Mouse (Mus musculus) embryonic facial prominence, embryonic 15.5 days (tissue): Measurements from ENCODE around the gene Fam53b. TPM values are rescaled to one million over a fixed set of nuclear protein-coding genes. Genes with fewer than 3 reads are reported as not detected.
A peak's percentile ranks its signal among the peaks of the same experiment; 100 is the strongest.

Experiments used
- ATAC-seq: fragments of 200-750 bp; cut with Nextera tagmentation; 2 replicates; pipeline ENCODE4 v1.8.0; 2017; ENCODE audit warnings: low read depth, moderate TSS enrichment; ENCODE audit not compliant: insufficient number of reproducible peaks, low FRiP score, low TSS enrichment
- H3K27ac ChIP-seq: fragments of 300-500 bp; sonication (generic); replicated peaks from 2 replicates; pipeline ENCODE4 v1.5.1; 2015; ENCODE audit warnings: mild to moderate bottlenecking, inconsistent platforms
- H3K27me3 ChIP-seq: fragments of 300-500 bp; sonication (generic); 2 replicates; pipeline ENCODE4 v1.6.1; 2015; ENCODE audit warnings: inconsistent platforms
- H3K36me3 ChIP-seq: fragments of 300-500 bp; sonication (generic); 2 replicates; pipeline ENCODE4 v1.6.1; 2015; ENCODE audit warnings: mild to moderate bottlenecking, inconsistent platforms
- H3K4me1 ChIP-seq: fragments of 300-500 bp; sonication (generic); 2 replicates; pipeline ENCODE4 v1.6.1; 2015; ENCODE audit warnings: inconsistent platforms
- H3K4me2 ChIP-seq: fragments of 300-500 bp; sonication (generic); replicated peaks from 2 replicates; pipeline ENCODE4 v1.6.1; 2015; ENCODE audit warnings: mild to moderate bottlenecking, inconsistent platforms
- H3K4me3 ChIP-seq: fragments of 300-500 bp; sonication (generic); replicated peaks from 2 replicates; pipeline ENCODE4 v1.5.1; 2015; ENCODE audit warnings: mild to moderate bottlenecking, inconsistent platforms
- H3K9ac ChIP-seq: fragments of 300-500 bp; sonication (generic); 2 replicates; pipeline ENCODE4 v1.6.1; 2015; ENCODE audit warnings: inconsistent platforms
- H3K9me3 ChIP-seq: fragments of 300-500 bp; sonication (generic); replicated peaks from 2 replicates; pipeline ENCODE4 v1.6.1; 2016; ENCODE audit warnings: inconsistent platforms
- WGBS: fragments of 180-500 bp; shearing (Covaris S2); methylation state at CpG from one replicate; pipeline ENCODE4 v1.1.7; 2015; 5-methylcytosine and 5-hydroxymethylcytosine counted together
- polyA plus RNA-seq: library from polyadenylated mRNA; unstranded; fragments of >200 nt; fragmentation: Nextera tagmentation; extraction: Ambion mirVana; gene quantifications from 2 replicates; pipeline ENCODE4 v1.2.1, GENCODE M21; 2015

Fam53b gene
- polyA plus RNA-seq, 1 experiment from 2014 or later: 22.5 TPM

GRCm38 (mm10) chr7:132731558-132731957 is 82.1 kb downstream of the Fam53b start:
- no peak overlapping the region for H3K4me3 ChIP-seq
- H3K9ac ChIP-seq: no peak overlapping the region
- 0 out of 2 replicates have a peak overlapping the region, but pooled peaks have one; percentile 8 for H3K27ac ChIP-seq
- ATAC-seq: no peak
- no peaks in the 10 kb centered on the region for H3K9me3 ChIP-seq
- no peak overlapping the region for H3K4me2 ChIP-seq
- peaks cover 5% of the 10 kb centered on the region; the same call in 1 of the 2 replicates for H3K36me3 ChIP-seq
- no peaks in the 10 kb centered on the region for H3K27me3 ChIP-seq
- 68% methylated on average over 6 of the region's 6 CpGs for WGBS
- H3K4me1 ChIP-seq: peaks cover 45% of the 10 kb centered on the region

GRCm38 (mm10) chr7:132730510-132730909 is 83.2 kb downstream of the Fam53b start:
- H3K36me3 ChIP-seq: peaks cover 5% of the 10 kb centered on the region; the same call in 1 of the 2 replicates
- H3K4me2 ChIP-seq: no peak overlapping the region
- no peak overlapping the region for H3K4me3 ChIP-seq
- H3K9ac ChIP-seq: no peak overlapping the region
- peaks cover 41% of the 10 kb centered on the region for H3K4me1 ChIP-seq
- no peaks in the 10 kb centered on the region for H3K27me3 ChIP-seq
- WGBS: 82% methylated on average over 7 of the region's 7 CpGs
- H3K9me3 ChIP-seq: no peaks in the 10 kb centered on the region
- no peak for ATAC-seq
- H3K27ac ChIP-seq: no peak overlapping the region

- Histone ChIP-seq H3K4me1 (peaks cover 43% of the 10 kb centered on the region), H3K27ac (no peak overlapping the region), H3K9me3 (no peaks in the 10 kb centered on the region), H3K9ac (no peak overlapping the region), H3K4me3 (no peak overlapping the region), H3K4me2 (no peak overlapping the region), H3K36me3 (peaks cover 5% of the 10 kb centered on the region; the same call in 1 of the 2 replicates), H3K27me3 (no peaks in the 10 kb centered on the region)
- ATAC-seq: no peak
- WGBS: 82% methylated on average over 4 of the region's 4 CpGs
These were observed 84.4 kb downstream of the Fam53b start for GRCm38 (mm10) chr7:132729093-132729831.

DNA sequence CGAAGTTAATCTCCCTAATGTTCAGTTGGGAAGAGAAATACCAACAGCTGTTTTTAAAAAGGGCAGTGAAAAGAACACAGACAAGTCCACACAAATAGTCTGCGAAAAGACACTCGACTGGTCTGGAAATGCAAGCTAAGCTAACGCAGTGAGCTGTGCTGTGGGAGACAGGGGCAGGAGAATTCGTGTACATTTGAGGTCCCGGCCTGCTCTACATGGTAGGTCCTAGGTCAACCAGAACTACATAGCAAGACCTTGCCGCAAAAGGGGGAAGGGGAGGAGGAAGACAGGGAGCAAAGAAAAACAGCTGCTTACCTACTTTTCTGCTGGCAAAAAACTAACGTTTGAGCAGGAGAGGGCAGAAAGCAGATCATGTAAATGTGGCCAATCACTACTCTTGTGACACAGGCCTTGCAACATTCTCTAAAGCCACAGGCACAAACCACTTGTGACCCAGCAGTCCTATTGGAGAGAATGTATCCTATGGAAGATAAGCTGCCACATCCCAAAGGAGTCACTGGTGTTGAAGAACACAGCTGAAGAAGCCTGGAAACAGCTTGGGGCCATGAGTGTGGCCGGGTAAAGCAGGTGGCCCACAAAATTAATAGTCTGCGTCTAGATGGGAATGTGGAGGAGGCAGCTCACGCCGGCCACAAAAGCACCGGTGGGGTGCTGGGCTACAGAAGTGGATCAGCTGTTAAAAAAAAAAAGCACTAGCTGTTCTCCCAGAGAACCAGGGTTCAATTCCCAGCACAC is 87.4 kb downstream of the Fam53b start:
- 41% methylated on average over 13 of the region's 13 CpGs for WGBS
- Histone ChIP-seq H3K9me3 (no peaks in the 10 kb centered on the region), H3K4me3 (no peak overlapping the region), H3K4me1 (peaks cover 47% of the 10 kb centered on the region), H3K36me3 (peaks cover 5% of the 10 kb centered on the region; the same call in 1 of the 2 replicates), H3K4me2 (no peak overlapping the region), H3K27me3 (no peaks in the 10 kb centered on the region), H3K9ac (no peak overlapping the region), H3K27ac (peak overlapping the region; percentile 77)
- ATAC-seq: no peak

GRCm38 (mm10) chr7:132724501-132725062 is 89.1 kb downstream of the Fam53b start:
- peak overlapping the region; percentile 29; the same call in 1 of the 2 replicates for H3K27ac ChIP-seq
- ATAC-seq: no peak
- no peaks in the 10 kb centered on the region for H3K9me3 ChIP-seq
- peaks cover 47% of the 10 kb centered on the region for H3K4me1 ChIP-seq
- 80% methylated on average over 5 of the region's 5 CpGs for WGBS
- H3K4me3 ChIP-seq: no peak overlapping the region
- H3K36me3 ChIP-seq: peaks cover under 1% of the 10 kb centered on the region; the same call in 1 of the 2 replicates
- no peaks in the 10 kb centered on the region for H3K27me3 ChIP-seq
- no peak overlapping the region for H3K4me2 ChIP-seq
- no peak overlapping the region for H3K9ac ChIP-seq

DNA sequence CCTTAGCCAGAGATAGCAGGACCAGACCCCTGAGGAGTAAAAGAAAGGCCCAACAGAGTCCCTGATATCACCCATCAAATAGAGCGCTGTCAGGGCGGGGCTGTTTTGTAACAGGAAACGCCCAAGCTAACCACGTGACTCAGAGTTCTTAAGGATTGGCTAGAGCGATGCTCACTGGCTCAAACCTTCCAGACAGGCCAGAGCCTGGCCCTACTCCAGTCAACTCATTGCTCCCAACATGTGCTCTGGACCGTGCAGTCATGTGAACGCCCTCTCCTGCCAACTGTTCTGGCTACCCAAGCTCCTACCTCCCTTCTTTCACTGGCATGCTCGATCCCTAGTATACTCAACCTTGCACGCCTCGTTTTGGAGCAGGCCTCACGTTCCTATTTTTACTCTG is 89.8 kb downstream of the Fam53b start:
- peaks cover 49% of the 10 kb centered on the region for H3K4me1 ChIP-seq
- no peak overlapping the region for H3K4me2 ChIP-seq
- H3K9me3 ChIP-seq: no peaks in the 10 kb centered on the region
- ATAC-seq: peak; percentile 66
- no peak overlapping the region for H3K27ac ChIP-seq
- WGBS: 67% methylated on average over 11 of the region's 11 CpGs
- no peaks in the 10 kb centered on the region for H3K36me3 ChIP-seq
- no peak overlapping the region for H3K9ac ChIP-seq
- H3K27me3 ChIP-seq: no peaks in the 10 kb centered on the region
- no peak overlapping the region for H3K4me3 ChIP-seq

- Histone ChIP-seq H3K27me3 (no peaks in the 10 kb centered on the region), H3K4me1 (peaks cover 54% of the 10 kb centered on the region), H3K4me2 (no peak overlapping the region), H3K4me3 (no peak overlapping the region), H3K36me3 (no peaks in the 10 kb centered on the region), H3K9ac (no peak overlapping the region), H3K9me3 (no peaks in the 10 kb centered on the region), H3K27ac (no peak overlapping the region)
- ATAC-seq: no peak
- 92% methylated on average over 12 of the region's 12 CpGs for WGBS
These were observed 91.0 kb downstream of the Fam53b start for GRCm38 (mm10) chr7:132722401-132723370.

DNA sequence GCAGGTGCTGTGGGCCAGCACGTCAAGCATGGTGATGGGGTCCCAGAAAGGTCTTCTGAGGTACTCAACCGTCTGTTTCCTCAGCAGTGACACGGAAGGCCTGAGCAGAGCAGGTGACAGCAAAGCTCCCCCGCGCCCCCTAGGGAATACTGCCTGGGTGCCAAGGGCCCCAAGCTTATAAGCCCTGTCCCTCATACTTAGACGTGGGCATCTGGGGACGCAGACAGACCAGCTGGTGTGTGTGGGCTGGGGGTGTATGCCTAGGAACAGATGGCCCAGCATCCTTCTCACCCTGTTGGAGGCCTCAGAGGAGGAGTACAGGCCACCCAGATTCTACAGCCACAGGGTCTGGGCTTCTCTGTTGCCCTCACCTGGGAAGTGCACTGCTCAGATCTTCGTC is 93.1 kb downstream of the Fam53b start:
- H3K4me1 ChIP-seq: peaks cover 46% of the 10 kb centered on the region
- H3K27me3 ChIP-seq: no peaks in the 10 kb centered on the region
- no peaks in the 10 kb centered on the region for H3K36me3 ChIP-seq
- H3K4me3 ChIP-seq: no peak overlapping the region
- H3K9ac ChIP-seq: no peak overlapping the region
- H3K27ac ChIP-seq: no peak overlapping the region
- WGBS: 77% methylated on average over 8 of the region's 8 CpGs
- ATAC-seq: no peak
- no peak overlapping the region for H3K4me2 ChIP-seq
- H3K9me3 ChIP-seq: no peaks in the 10 kb centered on the region

DNA sequence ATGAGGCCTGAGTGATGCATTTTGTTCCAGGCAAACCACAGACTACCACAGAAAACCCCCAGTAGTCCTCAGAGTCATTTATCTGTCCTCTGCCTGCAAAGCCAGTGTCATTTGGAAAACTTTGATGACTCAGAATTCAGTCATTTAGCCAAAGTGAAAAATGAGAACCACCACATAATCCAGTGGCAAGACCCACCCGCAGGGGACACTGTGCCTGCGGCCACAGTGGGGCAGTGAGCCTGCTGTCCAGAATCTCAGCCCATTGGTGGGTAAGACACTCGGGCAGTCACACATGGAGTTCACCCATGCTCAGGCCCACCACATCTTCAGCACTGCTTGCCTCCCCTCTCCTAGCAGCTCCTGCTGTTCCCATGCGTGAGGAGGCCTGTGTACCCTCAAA is 94.1 kb downstream of the Fam53b start:
- 81% methylated on average over 4 of the region's 4 CpGs for WGBS

GRCm38 (mm10) chr7:132715259-132715658 is 98.4 kb downstream of the Fam53b start:
- 90% methylated on average over 4 of the region's 4 CpGs for WGBS
- H3K36me3 ChIP-seq: 0 out of 2 replicates have a peak, but pooled peaks cover 2% of the 10 kb centered on the region
- ATAC-seq: no peak
- H3K27me3 ChIP-seq: no peaks in the 10 kb centered on the region
- H3K4me2 ChIP-seq: no peak overlapping the region
- peaks cover 58% of the 10 kb centered on the region for H3K4me1 ChIP-seq
- no peaks in the 10 kb centered on the region for H3K9me3 ChIP-seq
- no peak overlapping the region for H3K4me3 ChIP-seq
- H3K9ac ChIP-seq: no peak overlapping the region
- peak overlapping the region; percentile 86 for H3K27ac ChIP-seq

More for the DNA sequence above, 94.1 kb downstream of the Fam53b start:
- ATAC-seq: no peak
- H3K9me3 ChIP-seq: no peaks in the 10 kb centered on the region
- no peak overlapping the region for H3K9ac ChIP-seq
- H3K27ac ChIP-seq: no peak overlapping the region; the same call in 1 of the 2 replicates
- H3K36me3 ChIP-seq: no peaks in the 10 kb centered on the region
- H3K4me3 ChIP-seq: no peak overlapping the region
- H3K27me3 ChIP-seq: no peaks in the 10 kb centered on the region
- H3K4me2 ChIP-seq: no peak overlapping the region
- H3K4me1 ChIP-seq: peaks cover 51% of the 10 kb centered on the region
